Mouse (Mus musculus) neural tube, embryonic 13.5 days (tissue): Measurements from ENCODE around the gene Drosha. TPM values are rescaled to one million over a fixed set of nuclear protein-coding genes. Genes with fewer than 3 reads are reported as not detected.
"Not testable (repeated sequence)": the region's sequence is repeated elsewhere in the genome, so short reads cannot be mapped to it uniquely, and the experiment has no call there.

Experiments
- ATAC-seq: fragments of 200-750 bp; cut with Nextera tagmentation; 2 replicates; pipeline ENCODE4 v1.8.0; 2017; ENCODE audit warnings: low read depth, mild to moderate bottlenecking, moderate TSS enrichment, moderate library complexity
- H3K27ac ChIP-seq: fragments of 300-500 bp; sonication (generic); replicated peaks from 2 replicates; pipeline ENCODE4 v1.5.1; 2015; ENCODE audit warnings: moderate library complexity, mild to moderate bottlenecking, inconsistent platforms
- H3K27me3 ChIP-seq: fragments of 300-500 bp; sonication (generic); 2 replicates; pipeline ENCODE4 v1.6.1; 2015; ENCODE audit warnings: mild to moderate bottlenecking, inconsistent platforms
- H3K36me3 ChIP-seq: fragments of 300-500 bp; sonication (generic); 2 replicates; pipeline ENCODE4 v1.6.1; 2015; ENCODE audit warnings: mild to moderate bottlenecking, inconsistent platforms
- H3K4me1 ChIP-seq: fragments of 300-500 bp; sonication (generic); replicated peaks from 2 replicates; pipeline ENCODE4 v1.6.1; 2015; ENCODE audit warnings: inconsistent platforms
- H3K4me2 ChIP-seq: fragments of 300-500 bp; sonication (generic); 2 replicates; pipeline ENCODE4 v1.6.1; 2015; ENCODE audit warnings: inconsistent platforms, mild to moderate bottlenecking, moderate library complexity
- H3K4me3 ChIP-seq: fragments of 300-500 bp; sonication (generic); 2 replicates; pipeline ENCODE4 v1.5.1; 2015; ENCODE audit warnings: mild to moderate bottlenecking, inconsistent platforms
- H3K9ac ChIP-seq: fragments of 300-500 bp; sonication (generic); 2 replicates; pipeline ENCODE4 v1.6.1; 2015; ENCODE audit warnings: moderate library complexity, mild to moderate bottlenecking, inconsistent platforms
- H3K9me3 ChIP-seq: fragments of 300-500 bp; sonication (generic); 2 replicates; pipeline ENCODE4 v1.6.1; 2016; ENCODE audit warnings: inconsistent platforms
- WGBS: fragments of 180-500 bp; shearing (Covaris S2); methylation state at CpG from one replicate; pipeline ENCODE4 v1.1.7; 2015; 5-methylcytosine and 5-hydroxymethylcytosine counted together
- polyA plus RNA-seq: library from polyadenylated mRNA; unstranded; fragments of >200 nt; fragmentation: Nextera tagmentation; extraction: Ambion mirVana; gene quantifications from 2 replicates; pipeline ENCODE4 v1.2.1, GENCODE M21; 2015

The Drosha gene
- 51.8 and 57.1 TPM in 2 replicates for polyA plus RNA-seq

- H3K27ac ChIP-seq: peak within 1 kb of the TSS; percentile 85
- H3K4me1 ChIP-seq: peaks cover 30% of the 10 kb centered on the region
- H3K4me2 ChIP-seq: peak within 1 kb of the TSS; percentile 80
- H3K9ac ChIP-seq: peak within 1 kb of the TSS; percentile 92
- no peaks in the 10 kb centered on the region for H3K9me3 ChIP-seq
- ATAC-seq: peak; percentile 100
- H3K27me3 ChIP-seq: no peaks in the 10 kb centered on the region
- peaks cover 49% of the 10 kb centered on the region for H3K36me3 ChIP-seq
- under 1% methylated on average over 67 of the region's 67 CpGs for WGBS
- peak within 1 kb of the TSS; percentile 92 for H3K4me3 ChIP-seq
These were observed at the start of gene Drosha, which contains the start of gene 6030458C11Rik for GRCm38 (mm10) chr15:12824197-12824952. TSS of gene Drosha (plus strand) at chr15:12824815. TSS of gene 6030458C11Rik (minus strand) at chr15:12824649.

- no peak overlapping the region for H3K4me3 ChIP-seq
- 72% methylated on average over 6 of the region's 6 CpGs for WGBS
- H3K27ac ChIP-seq: no peak overlapping the region
- H3K4me1 ChIP-seq: peaks cover 6% of the 10 kb centered on the region
- no peaks in the 10 kb centered on the region for H3K27me3 ChIP-seq
- no peak overlapping the region for H3K4me2 ChIP-seq
- peaks cover 8% of the 10 kb centered on the region for H3K9me3 ChIP-seq
- no peak overlapping the region for H3K9ac ChIP-seq
- H3K36me3 ChIP-seq: no peaks in the 10 kb centered on the region
- no peak for ATAC-seq
These were observed 43.3 kb upstream of the Drosha start for GRCm38 (mm10) chr15:12781296-12781695.

GRCm38 (mm10) chr15:12781729-12782326, 42.8 kb upstream of the Drosha start:
- 47% methylated on average over 12 of the region's 16 CpGs for WGBS
- H3K27ac ChIP-seq: no peak overlapping the region
- no peaks in the 10 kb centered on the region for H3K36me3 ChIP-seq
- no peak overlapping the region for H3K4me3 ChIP-seq
- no peak overlapping the region for H3K9ac ChIP-seq
- ATAC-seq: peak; percentile 67
- H3K27me3 ChIP-seq: no peaks in the 10 kb centered on the region
- peaks cover 6% of the 10 kb centered on the region for H3K4me1 ChIP-seq
- no peak overlapping the region for H3K4me2 ChIP-seq
- peaks cover 3% of the 10 kb centered on the region for H3K9me3 ChIP-seq

GRCm38 (mm10) chr15:12788536-12788935, 36.1 kb upstream of the Drosha start:
- H3K27ac ChIP-seq: no peak overlapping the region
- H3K4me1 ChIP-seq: peaks cover 9% of the 10 kb centered on the region
- no peaks in the 10 kb centered on the region for H3K9me3 ChIP-seq
- WGBS: 76% methylated on average over 5 of the region's 5 CpGs
- ATAC-seq: no peak
- H3K27me3 ChIP-seq: no peaks in the 10 kb centered on the region
- no peak overlapping the region for H3K4me2 ChIP-seq
- no peak overlapping the region for H3K9ac ChIP-seq
- H3K4me3 ChIP-seq: no peak overlapping the region
- H3K36me3 ChIP-seq: no peaks in the 10 kb centered on the region

GRCm38 (mm10) chr15:12789406-12789867, 35.2 kb upstream of the Drosha start:
- H3K4me1 ChIP-seq: peaks cover 9% of the 10 kb centered on the region
- no peak overlapping the region for H3K4me3 ChIP-seq
- no peaks in the 10 kb centered on the region for H3K9me3 ChIP-seq
- no peaks in the 10 kb centered on the region for H3K36me3 ChIP-seq
- H3K4me2 ChIP-seq: 0 out of 2 replicates have a peak overlapping the region, but pooled peaks have one; percentile 7
- ATAC-seq: no peak
- H3K9ac ChIP-seq: no peak overlapping the region
- 14% methylated on average over 10 of the region's 10 CpGs for WGBS
- no peak overlapping the region for H3K27ac ChIP-seq
- no peaks in the 10 kb centered on the region for H3K27me3 ChIP-seq

- Histone ChIP-seq H3K27ac (no peak overlapping the region), H3K4me3 (no peak overlapping the region), H3K36me3 (no peaks in the 10 kb centered on the region), H3K4me2 (no peak overlapping the region), H3K9me3 (no peaks in the 10 kb centered on the region), H3K4me1 (peaks cover 6% of the 10 kb centered on the region), H3K9ac (0 out of 2 replicates have a peak overlapping the region, but pooled peaks have one; percentile 8), H3K27me3 (no peaks in the 10 kb centered on the region)
- no peak for ATAC-seq
- WGBS: 58% methylated on average over 6 of the region's 6 CpGs
These were observed 30.3 kb upstream of the Drosha start for GRCm38 (mm10) chr15:12794311-12794710.

GRCm38 (mm10) chr15:12795457-12795894, 29.1 kb upstream of the Drosha start:
- Histone ChIP-seq H3K9me3 (no peaks in the 10 kb centered on the region), H3K9ac (no peak overlapping the region), H3K4me3 (no peak overlapping the region), H3K27me3 (no peaks in the 10 kb centered on the region), H3K27ac (no peak overlapping the region), H3K4me1 (no peaks in the 10 kb centered on the region), H3K4me2 (no peak overlapping the region), H3K36me3 (no peaks in the 10 kb centered on the region)
- peak; percentile 59 for ATAC-seq
- 3% methylated on average over 2 of the region's 2 CpGs for WGBS

GRCm38 (mm10) chr15:12795909-12796470, 28.6 kb upstream of the Drosha start:
- ATAC-seq: no peak
- no peak overlapping the region for H3K4me2 ChIP-seq
- H3K4me1 ChIP-seq: no peaks in the 10 kb centered on the region
- H3K27me3 ChIP-seq: no peaks in the 10 kb centered on the region
- no peak overlapping the region for H3K27ac ChIP-seq
- H3K4me3 ChIP-seq: no peak overlapping the region
- H3K9ac ChIP-seq: no peak overlapping the region
- WGBS: 51% methylated on average over 13 of the region's 13 CpGs
- no peaks in the 10 kb centered on the region for H3K36me3 ChIP-seq
- no peaks in the 10 kb centered on the region for H3K9me3 ChIP-seq

GRCm38 (mm10) chr15:12798043-12798442, 26.6 kb upstream of the Drosha start:
- H3K9me3 ChIP-seq: no peaks in the 10 kb centered on the region
- no peak overlapping the region for H3K4me3 ChIP-seq
- 89% methylated on average over 6 of the region's 6 CpGs for WGBS
- no peak for ATAC-seq
- no peak overlapping the region for H3K27ac ChIP-seq
- no peaks in the 10 kb centered on the region for H3K27me3 ChIP-seq
- no peak overlapping the region for H3K4me2 ChIP-seq
- H3K36me3 ChIP-seq: no peaks in the 10 kb centered on the region
- no peaks in the 10 kb centered on the region for H3K4me1 ChIP-seq
- H3K9ac ChIP-seq: no peak overlapping the region

GRCm38 (mm10) chr15:12800405-12801141, 24.0 kb upstream of the Drosha start:
- ATAC-seq: no peak
- WGBS: 62% methylated on average over 15 of the region's 15 CpGs
- no peak overlapping the region for H3K27ac ChIP-seq

GRCm38 (mm10) chr15:12801142-12801506, 23.5 kb upstream of the Drosha start:
- H3K9ac ChIP-seq, H3K9me3 ChIP-seq, H3K4me2 ChIP-seq, ATAC-seq, H3K4me3 ChIP-seq, H3K4me1 ChIP-seq, H3K27me3 ChIP-seq, H3K27ac ChIP-seq, H3K36me3 ChIP-seq: not testable (repeated sequence)
- 79% methylated on average over 2 of the region's 2 CpGs for WGBS

More at GRCm38 (mm10) chr15:12800405-12801141, 24.0 kb upstream of the Drosha start:
- Histone ChIP-seq H3K4me1 (no peaks in the 10 kb centered on the region), H3K4me3 (no peak overlapping the region), H3K4me2 (no peak overlapping the region), H3K36me3 (0 out of 2 replicates have a peak, but pooled peaks cover under 1% of the 10 kb centered on the region), H3K9me3 (no peaks in the 10 kb centered on the region), H3K9ac (no peak overlapping the region), H3K27me3 (no peaks in the 10 kb centered on the region)
